Mouse (Mus musculus): ENCODE data around the gene Fcrl6. TPM values are rescaled to one million over a fixed set of nuclear protein-coding genes. Genes with fewer than 3 reads are reported as not detected.

The Fcrl6 gene
- not detected in 2 replicates for total RNA-seq (2012; rRNA removed)

DNA sequence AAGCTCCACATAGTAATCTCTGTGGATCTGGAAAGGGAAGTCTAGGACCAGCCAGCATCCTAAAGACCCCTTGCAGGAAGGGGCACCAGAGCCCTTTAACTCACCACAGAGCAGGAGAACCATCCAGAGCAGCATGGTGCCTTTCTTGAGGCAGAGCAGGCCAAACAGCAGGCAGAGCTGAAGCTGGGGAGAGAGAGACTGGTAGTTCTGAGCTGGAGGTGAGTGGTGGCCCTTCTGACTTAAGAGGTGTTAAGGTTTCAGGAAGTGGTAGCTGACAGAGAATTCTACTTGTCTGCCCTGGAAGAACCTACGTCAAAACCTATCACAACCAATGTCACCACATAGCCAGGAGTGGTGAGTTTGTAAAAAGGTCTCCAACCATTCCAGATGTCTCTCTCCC lies at the start of gene Fcrl6:
Fcrl6 (minus strand) TSS at position 226 of the 400 bp plus-strand sequence.
- in situ Hi-C loops (cut with MboI; ENCODE audit: low sequenced_read_pairs in 2 of 2, unreplicated experiment in 2 of 2) = no loop called here
- no peaks in the 10 kb centered on the region for H3K36me3 ChIP-seq (ENCODE audit: control insufficient read depth, insufficient read depth, low read length, poor library complexity, severe bottlenecking)
- no peak within 1 kb of the TSS for H3K9ac ChIP-seq (ENCODE audit: insufficient read depth, low read depth, low read length, poor library complexity, severe bottlenecking)
- H3K27ac ChIP-seq (ENCODE audit: insufficient read depth, low read depth, low read length, poor library complexity, severe bottlenecking) = no peak within 1 kb of the TSS
- H3K4me3 ChIP-seq (ENCODE audit: insufficient read depth in 1 of 2, low read depth in 1 of 2, low read length in 2 of 2, poor library complexity in 1 of 2, severe bottlenecking in 1 of 2) = no peak within 1 kb of the TSS
- no peaks in the 10 kb centered on the region for H3K4me1 ChIP-seq (ENCODE audit: control insufficient read depth in 2 of 2, insufficient read depth in 2 of 2, low read length in 2 of 2, poor library complexity in 1 of 2)
- no peaks in the 10 kb centered on the region for H3K9me3 ChIP-seq (ENCODE audit: control insufficient read depth, insufficient read depth, low read depth, low read length)
- no peak for DNase-seq (ENCODE audit: low read depth, low spot score)
- no peak for TF ChIP-seq ZNF384 (IDR thresholded peaks at IDR 0.05; ENCODE audit: low read depth, low read length)
- TF ChIP-seq CHD2 (IDR thresholded peaks at IDR 0.05; ENCODE audit: low read depth, low read length) = no peak
- no peak for TF ChIP-seq ZC3H11A (IDR thresholded peaks at IDR 0.05; ENCODE audit: borderline replicate concordance, low read depth, low read length)
- no peak for TF ChIP-seq MAFK (IDR thresholded peaks at IDR 0.05; ENCODE audit: insufficient read depth, low read depth, low read length)
- no peak for TF ChIP-seq HCFC1 (IDR thresholded peaks at IDR 0.05; ENCODE audit: borderline replicate concordance, insufficient read depth, low read length)

DNA sequence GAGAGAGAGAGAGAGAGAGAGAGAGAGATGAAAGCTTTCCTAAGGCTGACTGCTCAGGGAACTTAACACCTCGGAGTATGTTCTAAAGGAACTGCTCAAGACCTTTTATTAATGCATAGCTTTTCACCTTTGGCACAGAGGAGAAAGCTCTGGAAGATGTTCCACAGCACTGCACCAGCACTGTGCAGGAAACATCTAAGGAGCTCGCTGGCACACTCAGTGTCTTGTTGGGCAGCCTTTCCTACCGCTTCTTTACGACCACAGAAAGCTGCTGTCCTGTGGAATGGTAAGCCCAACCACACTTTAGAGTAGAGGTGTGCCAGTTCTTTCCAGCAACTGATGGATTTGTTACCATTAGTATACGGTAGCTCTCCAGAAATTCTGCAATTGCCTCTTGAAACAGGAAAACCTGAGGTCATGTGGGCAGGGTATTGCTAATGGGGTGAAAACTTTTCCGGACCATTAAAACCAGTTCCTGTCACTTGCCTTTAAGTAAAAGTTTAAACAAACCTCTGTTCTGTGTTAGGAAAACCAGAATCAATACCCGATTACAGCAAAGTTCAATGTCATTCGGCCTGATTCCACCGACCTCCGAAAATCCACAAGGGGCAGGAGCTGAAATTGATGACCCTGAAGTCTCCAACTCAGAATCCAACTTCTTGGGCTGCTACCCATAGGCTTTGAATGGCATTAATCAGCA lies 49.1 kb upstream of the Fcrl6 start:
- no peak overlapping the region for H3K9ac ChIP-seq (ENCODE audit: insufficient read depth, low read depth, low read length, poor library complexity, severe bottlenecking)
- H3K4me1 ChIP-seq (ENCODE audit: control insufficient read depth in 2 of 2, insufficient read depth in 2 of 2, low read length in 2 of 2, poor library complexity in 1 of 2) = peaks cover 0 to 8% of the 10 kb centered on the region in 2 experiments; a peak in 2 of 4 replicates
- TF ChIP-seq CHD2 (IDR thresholded peaks at IDR 0.05; ENCODE audit: low read depth, low read length) (no peak), ZNF384 (IDR thresholded peaks at IDR 0.05; ENCODE audit: low read depth, low read length) (no peak), HCFC1 (IDR thresholded peaks at IDR 0.05; ENCODE audit: borderline replicate concordance, insufficient read depth, low read length) (no peak), MAFK (IDR thresholded peaks at IDR 0.05; ENCODE audit: insufficient read depth, low read depth, low read length) (no peak), ZC3H11A (IDR thresholded peaks at IDR 0.05; ENCODE audit: borderline replicate concordance, low read depth, low read length) (no peak)
- no peak overlapping the region for H3K4me3 ChIP-seq (ENCODE audit: insufficient read depth in 1 of 2, low read depth in 1 of 2, low read length in 2 of 2, poor library complexity in 1 of 2, severe bottlenecking in 1 of 2)
- no peak for DNase-seq (ENCODE audit: low read depth, low spot score)
- no peaks in the 10 kb centered on the region for H3K36me3 ChIP-seq (ENCODE audit: control insufficient read depth, insufficient read depth, low read length, poor library complexity, severe bottlenecking)
- in situ Hi-C loops (cut with MboI; ENCODE audit: low sequenced_read_pairs in 2 of 2, unreplicated experiment in 2 of 2) = no loop called here
- no peaks in the 10 kb centered on the region for H3K9me3 ChIP-seq (ENCODE audit: control insufficient read depth, insufficient read depth, low read depth, low read length)
- no peak overlapping the region for H3K27ac ChIP-seq (ENCODE audit: insufficient read depth, low read depth, low read length, poor library complexity, severe bottlenecking)

GRCm38 (mm10) chr1:172650519-172651287 lies 48.4 kb upstream of the Fcrl6 start:
- in situ Hi-C loops (cut with MboI; ENCODE audit: low sequenced_read_pairs in 2 of 2, unreplicated experiment in 2 of 2) = no loop called here
- no peaks in the 10 kb centered on the region for H3K9me3 ChIP-seq (ENCODE audit: control insufficient read depth, insufficient read depth, low read depth, low read length)
- H3K4me3 ChIP-seq (ENCODE audit: insufficient read depth in 1 of 2, low read depth in 1 of 2, low read length in 2 of 2, poor library complexity in 1 of 2, severe bottlenecking in 1 of 2) = no peak overlapping the region
- H3K36me3 ChIP-seq (ENCODE audit: control insufficient read depth, insufficient read depth, low read length, poor library complexity, severe bottlenecking) = no peaks in the 10 kb centered on the region
- no peak for DNase-seq (ENCODE audit: low read depth, low spot score)
- H3K27ac ChIP-seq (ENCODE audit: insufficient read depth, low read depth, low read length, poor library complexity, severe bottlenecking) = no peak overlapping the region
- TF ChIP-seq HCFC1 (IDR thresholded peaks at IDR 0.05; ENCODE audit: borderline replicate concordance, insufficient read depth, low read length) = no peak
- no peak for TF ChIP-seq ZC3H11A (IDR thresholded peaks at IDR 0.05; ENCODE audit: borderline replicate concordance, low read depth, low read length)
- no peak for TF ChIP-seq MAFK (IDR thresholded peaks at IDR 0.05; ENCODE audit: insufficient read depth, low read depth, low read length)
- TF ChIP-seq ZNF384 (IDR thresholded peaks at IDR 0.05; ENCODE audit: low read depth, low read length) = no peak
- no peak for TF ChIP-seq CHD2 (IDR thresholded peaks at IDR 0.05; ENCODE audit: low read depth, low read length)
- no peak overlapping the region for H3K9ac ChIP-seq (ENCODE audit: insufficient read depth, low read depth, low read length, poor library complexity, severe bottlenecking)
- H3K4me1 ChIP-seq (ENCODE audit: control insufficient read depth in 2 of 2, insufficient read depth in 2 of 2, low read length in 2 of 2, poor library complexity in 1 of 2) = peaks cover 0 to 3% of the 10 kb centered on the region in 2 experiments; a peak in 1 of 4 replicates

GRCm38 (mm10) chr1:172649396-172649795 lies 47.0 kb upstream of the Fcrl6 start:
- Histone ChIP-seq H3K4me1 (ENCODE audit: control insufficient read depth in 2 of 2, insufficient read depth in 2 of 2, low read length in 2 of 2, poor library complexity in 1 of 2) (no peaks in the 10 kb centered on the region), H3K9me3 (ENCODE audit: control insufficient read depth, insufficient read depth, low read depth, low read length) (no peaks in the 10 kb centered on the region), H3K9ac (ENCODE audit: insufficient read depth, low read depth, low read length, poor library complexity, severe bottlenecking) (no peak overlapping the region), H3K4me3 (ENCODE audit: insufficient read depth in 1 of 2, low read depth in 1 of 2, low read length in 2 of 2, poor library complexity in 1 of 2, severe bottlenecking in 1 of 2) (no peak overlapping the region), H3K36me3 (ENCODE audit: control insufficient read depth, insufficient read depth, low read length, poor library complexity, severe bottlenecking) (no peaks in the 10 kb centered on the region), H3K27ac (ENCODE audit: insufficient read depth, low read depth, low read length, poor library complexity, severe bottlenecking) (no peak overlapping the region)
- DNase-seq (ENCODE audit: low read depth, low spot score) = no peak
- in situ Hi-C loops (cut with MboI; ENCODE audit: low sequenced_read_pairs in 2 of 2, unreplicated experiment in 2 of 2) = loop anchor here (25.0 kb wide), 2 partner anchors 237 to 738 kb away; no protein-coding TSS in a partner anchor
- TF ChIP-seq MAFK (IDR thresholded peaks at IDR 0.05; ENCODE audit: insufficient read depth, low read depth, low read length) (no peak), ZNF384 (IDR thresholded peaks at IDR 0.05; ENCODE audit: low read depth, low read length) (no peak)

All from ES-E14 (cell line).